Mouse (Mus musculus): ENCODE measurements at regions not wholly inside any gene's neighbourhood (a gene's known extent, or its start where the extent isn't known, plus 50 kb on each side); places are given as distances from the start of the nearest gene placed in this dataset.

DNA sequence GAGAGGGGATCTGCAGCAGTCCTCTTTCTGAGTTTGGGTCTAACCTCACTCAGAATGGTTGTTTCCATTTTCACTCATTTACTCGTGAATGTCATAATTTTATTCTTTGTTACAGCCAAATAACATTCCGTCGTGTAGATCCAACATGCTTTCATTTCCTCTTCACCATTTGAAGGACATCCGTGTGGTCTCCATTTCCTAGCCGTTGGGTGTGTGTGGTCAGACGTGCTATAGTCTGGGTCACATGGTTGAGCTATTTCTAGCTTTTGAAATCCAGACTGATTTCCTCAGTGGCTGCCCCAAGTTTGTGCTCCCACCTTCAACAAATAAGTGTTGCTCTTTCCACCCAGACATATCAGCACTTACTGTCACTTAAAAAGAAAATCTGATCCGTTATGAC is 111.9 kb upstream of the Gjb5 start:
- Histone ChIP-seq H3K4me3 (ENCODE audit: low read length) (no peak overlapping the region), H3K9me3 (ENCODE audit: low read length) (no peaks in the 10 kb centered on the region), H3K4me2 (replicated peaks; ENCODE audit: low read depth, low read length) (no peak overlapping the region), H3K9ac (replicated peaks; ENCODE audit: low read length) (no peak overlapping the region), H3K27ac (ENCODE audit: low read length) (no peak overlapping the region), H3K4me1 (ENCODE audit: insufficient read depth, low read length) (no peaks in the 10 kb centered on the region), H3K36me3 (ENCODE audit: insufficient read depth, low read length) (no peaks in the 10 kb centered on the region), H3K27me3 (ENCODE audit: insufficient read depth, low read length) (no peaks in the 10 kb centered on the region)
- 85% methylated on average over 7 of the region's 7 CpGs for WGBS
- ATAC-seq (ENCODE audit: low FRiP score, low TSS enrichment), result no peak

DNA sequence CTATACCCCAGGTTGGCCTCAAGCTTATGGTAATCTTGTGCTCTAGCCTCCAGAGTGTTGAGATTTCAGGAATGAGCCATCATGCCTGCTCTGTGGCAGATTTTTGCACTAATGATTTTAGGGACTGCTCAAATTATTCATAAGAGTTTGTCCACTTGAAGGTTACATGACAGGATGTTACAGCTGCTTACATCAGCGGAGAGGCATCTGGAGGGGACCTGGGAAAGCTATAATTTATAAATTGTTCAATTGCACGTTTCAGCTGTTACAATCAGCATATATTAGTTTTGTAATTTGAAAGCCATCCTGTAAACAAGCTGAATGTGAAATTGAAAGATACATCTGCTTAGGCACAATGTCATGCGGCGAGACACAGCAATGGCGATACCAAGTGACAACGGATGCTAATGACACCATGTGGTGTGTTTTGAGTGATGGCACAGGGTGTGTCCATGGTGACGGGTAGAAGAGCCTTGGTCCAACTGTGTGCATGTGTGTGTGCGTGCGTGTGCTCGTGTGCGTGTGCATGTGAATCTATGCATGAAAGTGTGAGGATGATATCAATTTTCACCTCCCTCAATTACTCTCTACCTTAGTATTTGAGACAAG is 96.6 kb upstream of the Gjb5 start:
- no peak overlapping the region for H3K9ac ChIP-seq (replicated peaks; ENCODE audit: low read length)
- no peak for ATAC-seq (ENCODE audit: low FRiP score, low TSS enrichment)
- peaks cover 12% of the 10 kb centered on the region for H3K9me3 ChIP-seq (ENCODE audit: low read length)
- no peak overlapping the region for H3K27ac ChIP-seq (ENCODE audit: low read length)
- H3K36me3 ChIP-seq (ENCODE audit: insufficient read depth, low read length), result no peaks in the 10 kb centered on the region
- H3K4me3 ChIP-seq (ENCODE audit: low read length), result no peak overlapping the region
- no peaks in the 10 kb centered on the region for H3K27me3 ChIP-seq (ENCODE audit: insufficient read depth, low read length)
- no peak overlapping the region for H3K4me2 ChIP-seq (replicated peaks; ENCODE audit: low read depth, low read length)
- 92% methylated on average over 11 of the region's 11 CpGs for WGBS
- no peaks in the 10 kb centered on the region for H3K4me1 ChIP-seq (ENCODE audit: insufficient read depth, low read length)

DNA sequence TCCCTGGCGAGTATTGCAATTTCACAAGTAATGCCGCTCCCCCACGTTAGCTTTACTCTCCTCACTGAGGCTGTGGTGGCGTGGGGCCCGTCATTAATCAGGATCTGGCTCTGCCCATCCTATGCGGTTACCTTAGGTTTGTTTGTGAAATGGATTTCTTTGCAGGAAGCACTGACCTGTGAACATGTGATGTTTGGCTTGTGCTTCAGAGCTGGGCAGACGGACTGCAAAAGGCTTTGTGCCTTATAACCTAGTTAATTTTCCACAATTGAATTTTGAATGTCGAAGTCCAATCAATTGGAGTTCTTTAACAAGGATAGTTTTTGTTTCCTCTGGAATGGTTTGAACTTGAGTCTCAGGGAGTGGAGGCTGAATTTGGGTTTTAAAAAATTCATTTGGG is 94.1 kb upstream of the Gjb5 start:
- no peaks in the 10 kb centered on the region for H3K4me1 ChIP-seq (ENCODE audit: insufficient read depth, low read length)
- ATAC-seq (ENCODE audit: low FRiP score, low TSS enrichment), result no peak
- no peaks in the 10 kb centered on the region for H3K27me3 ChIP-seq (ENCODE audit: insufficient read depth, low read length)
- H3K4me2 ChIP-seq (replicated peaks; ENCODE audit: low read depth, low read length), result no peak overlapping the region
- 26% methylated on average over 8 of the region's 8 CpGs for WGBS
- no peak overlapping the region for H3K9ac ChIP-seq (replicated peaks; ENCODE audit: low read length)
- no peak overlapping the region for H3K27ac ChIP-seq (ENCODE audit: low read length)
- H3K9me3 ChIP-seq (ENCODE audit: low read length), result peaks cover 4% of the 10 kb centered on the region
- H3K4me3 ChIP-seq (ENCODE audit: low read length), result no peak overlapping the region
- H3K36me3 ChIP-seq (ENCODE audit: insufficient read depth, low read length), result no peaks in the 10 kb centered on the region

DNA sequence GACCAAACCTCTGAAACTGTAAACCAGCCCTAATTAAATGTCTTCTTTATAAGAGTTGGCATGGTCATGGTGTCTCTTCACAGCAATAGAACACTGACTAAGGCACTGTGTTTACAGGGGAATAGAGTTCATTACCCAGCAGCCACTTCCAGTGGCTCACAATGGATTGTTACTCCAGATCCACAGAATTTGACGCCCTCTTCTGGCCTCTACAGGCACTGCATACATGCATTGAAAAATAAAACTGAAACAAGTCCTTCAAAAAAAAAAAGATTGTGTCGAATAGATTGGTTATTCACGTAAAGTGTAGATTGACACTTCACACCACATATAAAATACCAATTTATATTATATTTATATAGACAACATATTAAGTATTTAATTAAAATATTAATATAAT is 87.3 kb upstream of the Gjb5 start:
- no peak overlapping the region for H3K4me3 ChIP-seq (ENCODE audit: low read length)
- no peaks in the 10 kb centered on the region for H3K9me3 ChIP-seq (ENCODE audit: low read length)
- no peak for ATAC-seq (ENCODE audit: low FRiP score, low TSS enrichment)
- 71% methylated on average over 3 of the region's 3 CpGs for WGBS
- no peak overlapping the region for H3K4me2 ChIP-seq (replicated peaks; ENCODE audit: low read depth, low read length)
- no peak overlapping the region for H3K9ac ChIP-seq (replicated peaks; ENCODE audit: low read length)
- no peaks in the 10 kb centered on the region for H3K27me3 ChIP-seq (ENCODE audit: insufficient read depth, low read length)
- H3K36me3 ChIP-seq (ENCODE audit: insufficient read depth, low read length), result no peaks in the 10 kb centered on the region
- no peak overlapping the region for H3K27ac ChIP-seq (ENCODE audit: low read length)
- 0 out of 2 replicates have a peak, but pooled peaks cover 4% of the 10 kb centered on the region for H3K4me1 ChIP-seq (ENCODE audit: insufficient read depth, low read length)

DNA sequence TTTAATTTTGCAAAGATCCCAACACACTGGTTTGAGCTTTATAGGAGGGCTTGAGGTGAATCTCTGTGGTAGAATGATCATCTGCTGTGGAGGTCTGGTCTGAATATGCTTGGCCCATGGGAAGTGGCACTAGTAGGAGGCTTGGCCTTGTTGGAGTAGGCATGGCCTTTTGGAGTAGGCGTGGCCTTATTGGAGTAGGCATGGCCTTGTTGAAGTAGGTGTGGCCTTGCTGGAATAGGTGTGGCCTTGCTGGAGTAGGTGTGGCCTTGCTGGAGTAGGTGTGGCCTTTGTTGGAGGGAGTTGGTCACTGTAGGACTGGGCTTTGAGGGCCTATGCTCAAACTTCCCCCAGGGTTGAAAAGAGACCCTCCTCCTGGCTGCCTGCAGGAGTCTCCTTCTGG is 86.1 kb upstream of the Gjb5 start:
- WGBS, result 82% methylated on average over 1 of the region's 1 CpGs
- H3K4me2 ChIP-seq (replicated peaks; ENCODE audit: low read depth, low read length), result no peak overlapping the region
- no peak overlapping the region for H3K27ac ChIP-seq (ENCODE audit: low read length)

DNA sequence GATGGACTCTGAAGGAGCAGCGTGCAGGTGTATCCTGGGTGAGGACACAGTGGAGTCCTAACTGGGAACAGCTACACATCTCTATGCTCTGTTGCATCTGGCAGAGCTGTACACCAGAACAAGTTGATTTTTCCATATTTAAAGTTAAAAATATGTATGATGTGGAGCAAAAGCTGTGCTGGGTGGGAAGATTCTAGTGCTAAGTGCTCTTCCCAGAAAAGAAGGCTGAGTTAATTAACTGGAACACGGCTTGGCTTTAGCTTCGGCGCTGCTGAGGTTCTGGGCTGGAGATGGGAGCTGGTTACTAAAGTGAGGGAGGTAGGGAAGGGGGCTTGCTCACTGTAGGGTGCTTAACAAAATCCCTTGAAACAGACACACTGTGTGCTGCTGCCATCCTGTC is 84.0 kb upstream of the Gjb5 start:
- Histone ChIP-seq H3K27ac (ENCODE audit: low read length) (no peak overlapping the region), H3K27me3 (ENCODE audit: insufficient read depth, low read length) (no peaks in the 10 kb centered on the region), H3K36me3 (ENCODE audit: insufficient read depth, low read length) (no peaks in the 10 kb centered on the region), H3K4me2 (replicated peaks; ENCODE audit: low read depth, low read length) (no peak overlapping the region), H3K4me3 (ENCODE audit: low read length) (no peak overlapping the region), H3K9me3 (ENCODE audit: low read length) (no peaks in the 10 kb centered on the region), H3K4me1 (ENCODE audit: insufficient read depth, low read length) (0 out of 2 replicates have a peak, but pooled peaks cover 4% of the 10 kb centered on the region), H3K9ac (replicated peaks; ENCODE audit: low read length) (no peak overlapping the region)
- 57% methylated on average over 4 of the region's 4 CpGs for WGBS
- no peak for ATAC-seq (ENCODE audit: low FRiP score, low TSS enrichment)

More for the DNA sequence above, 86.1 kb upstream of the Gjb5 start:
- Histone ChIP-seq H3K27me3 (ENCODE audit: insufficient read depth, low read length) (no peaks in the 10 kb centered on the region), H3K4me3 (ENCODE audit: low read length) (no peak overlapping the region), H3K9ac (replicated peaks; ENCODE audit: low read length) (no peak overlapping the region), H3K36me3 (ENCODE audit: insufficient read depth, low read length) (no peaks in the 10 kb centered on the region), H3K9me3 (ENCODE audit: low read length) (no peaks in the 10 kb centered on the region), H3K4me1 (ENCODE audit: insufficient read depth, low read length) (0 out of 2 replicates have a peak, but pooled peaks cover 4% of the 10 kb centered on the region)
- no peak for ATAC-seq (ENCODE audit: low FRiP score, low TSS enrichment)

DNA sequence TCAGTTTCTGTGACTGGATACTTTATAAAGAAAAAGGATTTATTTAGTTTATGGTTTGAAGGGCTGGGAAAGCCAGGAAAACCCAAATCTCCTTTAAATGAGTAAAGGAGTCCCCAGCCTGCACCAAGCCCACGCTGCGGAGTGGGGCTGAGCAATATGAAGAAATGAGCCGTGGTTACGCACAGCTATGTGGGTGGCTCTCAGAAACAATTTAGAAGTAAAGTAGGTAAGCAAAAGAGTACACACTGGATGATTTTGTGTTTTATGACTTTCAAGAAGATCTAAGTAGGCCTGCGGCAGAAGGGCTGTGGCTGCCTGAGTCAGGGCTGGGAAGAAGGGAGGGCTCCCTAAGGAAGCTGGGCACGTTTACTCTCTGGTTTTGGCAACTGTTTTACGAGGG is 82.6 kb upstream of the Gjb5 start:
- no peaks in the 10 kb centered on the region for H3K9me3 ChIP-seq (ENCODE audit: low read length)
- H3K27me3 ChIP-seq (ENCODE audit: insufficient read depth, low read length), result no peaks in the 10 kb centered on the region
- no peak overlapping the region for H3K9ac ChIP-seq (replicated peaks; ENCODE audit: low read length)
- H3K4me2 ChIP-seq (replicated peaks; ENCODE audit: low read depth, low read length), result no peak overlapping the region
- H3K27ac ChIP-seq (ENCODE audit: low read length), result no peak overlapping the region
- 0 out of 2 replicates have a peak, but pooled peaks cover 4% of the 10 kb centered on the region for H3K4me1 ChIP-seq (ENCODE audit: insufficient read depth, low read length)
- H3K36me3 ChIP-seq (ENCODE audit: insufficient read depth, low read length), result no peaks in the 10 kb centered on the region
- no peak overlapping the region for H3K4me3 ChIP-seq (ENCODE audit: low read length)
- WGBS, result 31% methylated on average over 7 of the region's 7 CpGs
- no peak for ATAC-seq (ENCODE audit: low FRiP score, low TSS enrichment)

DNA sequence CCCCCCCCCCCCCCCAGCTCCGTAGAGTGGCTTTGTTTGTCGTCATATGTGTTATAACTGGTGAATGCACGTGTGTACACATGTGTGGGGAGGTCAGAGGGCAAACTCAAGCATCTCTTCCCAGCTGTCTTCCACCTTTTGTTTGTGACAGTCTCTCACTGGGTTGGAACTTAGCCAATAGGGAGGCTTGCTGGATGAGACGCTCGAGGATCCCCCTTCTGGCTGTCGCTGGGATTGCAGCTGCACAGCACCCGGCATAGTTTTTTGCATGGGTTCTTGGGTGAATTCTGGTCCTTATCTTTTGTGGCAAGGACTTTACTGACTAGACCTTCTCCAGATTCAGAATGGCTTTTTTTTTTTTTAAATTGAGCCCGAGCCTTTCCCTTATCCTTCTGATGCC is 77.1 kb upstream of the Gjb5 start:
- no peaks in the 10 kb centered on the region for H3K36me3 ChIP-seq (ENCODE audit: insufficient read depth, low read length)
- no peaks in the 10 kb centered on the region for H3K4me1 ChIP-seq (ENCODE audit: insufficient read depth, low read length)
- 38% methylated on average over 7 of the region's 8 CpGs for WGBS
- no peaks in the 10 kb centered on the region for H3K9me3 ChIP-seq (ENCODE audit: low read length)
- no peak overlapping the region for H3K9ac ChIP-seq (replicated peaks; ENCODE audit: low read length)
- H3K27me3 ChIP-seq (ENCODE audit: insufficient read depth, low read length), result no peaks in the 10 kb centered on the region
- ATAC-seq (ENCODE audit: low FRiP score, low TSS enrichment), result no peak
- no peak overlapping the region for H3K4me2 ChIP-seq (replicated peaks; ENCODE audit: low read depth, low read length)
- no peak overlapping the region for H3K27ac ChIP-seq (ENCODE audit: low read length)
- no peak overlapping the region for H3K4me3 ChIP-seq (ENCODE audit: low read length)

DNA sequence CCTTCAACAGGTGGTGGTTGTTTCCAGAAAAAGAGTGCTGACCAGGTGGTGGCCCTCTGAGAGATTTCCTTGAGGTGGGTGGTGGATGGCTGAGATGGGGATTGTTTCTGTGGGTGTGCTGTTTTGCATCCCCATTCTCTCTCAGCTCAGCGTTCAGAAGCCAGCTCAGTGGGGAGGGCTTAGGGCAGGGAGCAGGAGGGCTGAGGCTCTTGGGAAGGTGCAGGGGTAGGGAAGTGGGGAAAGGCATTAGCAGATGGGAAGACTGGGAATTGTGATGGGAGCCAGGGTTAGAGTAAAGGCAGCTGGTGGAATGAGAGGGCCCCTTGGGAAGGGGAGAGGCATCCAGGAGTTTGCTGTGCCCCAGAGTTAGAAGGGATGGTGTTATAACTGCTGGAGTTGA is 72.3 kb upstream of the Gjb5 start:
- H3K36me3 ChIP-seq (ENCODE audit: insufficient read depth, low read length), result no peaks in the 10 kb centered on the region
- WGBS, result 6% methylated on average over 1 of the region's 1 CpGs
- H3K9me3 ChIP-seq (ENCODE audit: low read length), result peaks cover 6% of the 10 kb centered on the region
- H3K4me1 ChIP-seq (ENCODE audit: insufficient read depth, low read length), result no peaks in the 10 kb centered on the region
- no peaks in the 10 kb centered on the region for H3K27me3 ChIP-seq (ENCODE audit: insufficient read depth, low read length)
- ATAC-seq (ENCODE audit: low FRiP score, low TSS enrichment), result no peak
- no peak overlapping the region for H3K4me3 ChIP-seq (ENCODE audit: low read length)
- H3K9ac ChIP-seq (replicated peaks; ENCODE audit: low read length), result no peak overlapping the region
- H3K27ac ChIP-seq (ENCODE audit: low read length), result no peak overlapping the region
- H3K4me2 ChIP-seq (replicated peaks; ENCODE audit: low read depth, low read length), result no peak overlapping the region

DNA sequence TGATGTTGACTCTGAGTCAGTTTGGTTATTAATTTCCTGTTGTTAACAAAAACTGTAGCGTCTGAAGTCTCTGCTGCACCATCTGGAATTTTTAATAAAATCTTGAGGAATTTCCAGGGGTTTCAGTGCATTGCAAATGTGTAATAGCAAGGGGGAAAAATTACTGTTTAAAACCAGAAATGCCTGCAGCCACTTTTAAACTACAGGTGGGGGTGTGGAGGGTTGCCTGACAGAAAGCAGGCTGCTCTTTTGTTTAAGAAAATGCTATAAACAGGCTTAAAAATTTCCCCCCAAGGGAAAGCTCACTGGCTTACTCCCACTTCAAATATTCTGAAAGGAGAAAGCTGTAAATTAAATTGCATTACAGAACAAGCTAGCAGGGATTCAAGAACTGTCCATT is 71.8 kb upstream of the Gjb5 start:
- ATAC-seq (ENCODE audit: low FRiP score, low TSS enrichment), result no peak
- Histone ChIP-seq H3K9ac (replicated peaks; ENCODE audit: low read length) (no peak overlapping the region), H3K4me3 (ENCODE audit: low read length) (no peak overlapping the region), H3K9me3 (ENCODE audit: low read length) (peaks cover 6% of the 10 kb centered on the region), H3K27me3 (ENCODE audit: insufficient read depth, low read length) (no peaks in the 10 kb centered on the region), H3K27ac (ENCODE audit: low read length) (no peak overlapping the region), H3K4me1 (ENCODE audit: insufficient read depth, low read length) (no peaks in the 10 kb centered on the region), H3K4me2 (replicated peaks; ENCODE audit: low read depth, low read length) (no peak overlapping the region), H3K36me3 (ENCODE audit: insufficient read depth, low read length) (no peaks in the 10 kb centered on the region)
- 52% methylated on average over 1 of the region's 1 CpGs for WGBS

Data from kidney, embryonic 16.5 days (tissue).